Mouse (Mus musculus): ENCODE results near the gene Robo4.

DNA sequence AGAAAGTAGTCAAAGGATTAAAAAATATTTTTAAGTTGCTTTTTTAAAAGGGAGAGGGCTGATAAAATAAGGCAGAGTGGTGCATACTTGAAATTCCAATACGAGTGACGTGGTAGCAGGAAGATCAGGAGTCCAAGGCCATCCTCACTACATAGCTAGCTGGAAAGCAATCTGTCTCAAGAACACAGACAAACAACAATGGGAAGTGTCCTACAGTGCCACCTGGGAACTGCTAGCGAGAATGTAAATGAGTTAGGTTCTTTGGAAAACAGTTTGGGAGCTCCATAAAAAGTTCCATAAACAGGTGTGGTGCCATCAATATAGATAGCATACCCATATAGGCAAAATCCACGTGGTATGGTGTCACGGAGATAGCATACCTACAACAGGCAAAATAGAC lies 36.0 kb upstream of the Robo4 start:
- no peak for TF ChIP-seq CTCF (IDR thresholded peaks at IDR 0.05; ENCODE audit: extremely low read depth, insufficient read depth, insufficient read length, insufficient replicate concordance)
- TF ChIP-seq POLR2A (IDR thresholded peaks at IDR 0.05; ENCODE audit: low read depth, low read length): no peak
